Mouse (Mus musculus) bone marrow macrophage, adult 2 months (primary cell): ENCODE data around the gene Ccsap.
A peak's percentile ranks its signal among the peaks of the same experiment; 100 is the strongest.

Experiments
- CTCF ChIP-seq: IDR thresholded peaks from 2 replicates; pipeline ENCODE4 v1.5.1; 2012; ENCODE audit warnings: low read depth, mild to moderate bottlenecking, low read length, moderate library complexity
- POLR2A ChIP-seq: IDR thresholded peaks from 2 replicates; pipeline ENCODE4 v1.6.1; 2012; ENCODE audit warnings: mild to moderate bottlenecking, low read depth, low read length, borderline replicate concordance

DNA sequence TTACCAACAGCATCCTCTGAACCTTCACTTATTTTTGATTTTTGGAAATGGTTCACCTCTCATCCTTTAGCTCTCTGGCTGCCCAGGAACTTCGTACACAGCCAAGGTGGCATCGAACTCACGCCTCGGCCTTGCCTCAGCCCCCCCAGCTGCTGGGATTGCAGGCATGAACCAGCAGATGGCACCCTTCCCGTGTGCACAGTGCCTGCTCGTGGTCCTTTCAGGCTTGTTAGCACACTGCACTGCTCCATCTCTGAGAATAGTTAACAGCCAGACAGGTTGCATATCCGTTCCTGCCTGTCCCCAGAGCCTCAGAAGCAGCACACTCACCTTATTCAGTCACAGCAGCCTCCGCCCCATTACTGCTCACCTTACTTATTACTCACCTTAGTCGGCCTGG lies 34.0 kb downstream of the Ccsap start:
- TF ChIP-seq POLR2A (no peak), CTCF (peak; percentile 35)
